Mouse (Mus musculus) colon, adult 2 months (tissue): Measurements from ENCODE around the gene Il1r2. TPM values are rescaled to one million over a fixed set of nuclear protein-coding genes. Genes with fewer than 3 reads are reported as not detected.

Source experiments
- polyA plus RNA-seq: library from polyadenylated mRNA; depleted of rRNA; stranded (reverse); fragments of >200 nt; gene quantifications from 2 replicates; pipeline ENCODE4 v1.2.3, GENCODE M21; 2012; rRNA removed

Gene Il1r2
- 0.20 TPM in 1 of 2 replicates, not detected in the other for polyA plus RNA-seq

GRCm38 (mm10) chr1:40073779-40074178 lies at the start of gene Il1r2:
Gene Il1r2, plus strand, starts transcription at chr1:40074079.

Other genes starting within 250 kb of the Il1r2 start
- gene Map4k4, start 173.2 kb upstream of the Il1r2 start, polyA plus RNA-seq = 22.0 and 22.8 TPM in 2 replicates
- gene Il1r1, start 151.0 kb downstream of the Il1r2 start, polyA plus RNA-seq = 5.8 and 7.0 TPM in 2 replicates